Mouse (Mus musculus) limb, embryonic 14.5 days (tissue): ENCODE results near the gene Alg3. TPM values are rescaled to one million over a fixed set of nuclear protein-coding genes. Genes with fewer than 3 reads are reported as not detected.

ENCODE experiments used
- ATAC-seq: fragments of 200-750 bp; cut with Nextera tagmentation; 2 replicates; pipeline ENCODE4 v1.8.0; 2017; ENCODE audit warnings: low read depth, moderate number of reproducible peaks, moderate TSS enrichment; ENCODE audit not compliant: low FRiP score
- DNase-seq: peaks from one replicate; pipeline ENCODE4 v3.0.0-alpha.2; 2015; ENCODE audit warnings: low spot score
- H3K27ac ChIP-seq: fragments of 300-500 bp; sonication (generic); replicated peaks from 2 replicates; pipeline ENCODE4 v1.5.1; 2014; ENCODE audit warnings: low read depth, mild to moderate bottlenecking, low read length, moderate library complexity, mixed read lengths
- H3K27me3 ChIP-seq: fragments of 300-500 bp; sonication (generic); 2 replicates; pipeline ENCODE4 v1.6.1; 2014; ENCODE audit warnings: low read length, mixed read lengths; ENCODE audit not compliant: control insufficient read depth, insufficient read depth
- H3K36me3 ChIP-seq: fragments of 300-500 bp; sonication (generic); 2 replicates; pipeline ENCODE4 v1.6.1; 2014; ENCODE audit warnings: mild to moderate bottlenecking, low read length, moderate library complexity, mixed read lengths; ENCODE audit not compliant: control insufficient read depth, insufficient read depth
- H3K4me1 ChIP-seq: fragments of 300-500 bp; sonication (generic); 2 replicates; pipeline ENCODE4 v1.6.1; 2014; ENCODE audit warnings: antibody characterized with exemption, low read length, mixed read lengths; ENCODE audit not compliant: control insufficient read depth, insufficient read depth
- H3K4me2 ChIP-seq: fragments of 300-500 bp; sonication (generic); replicated peaks from 2 replicates; pipeline ENCODE4 v1.6.1; 2014; ENCODE audit warnings: low read depth, mild to moderate bottlenecking, low read length, moderate library complexity; ENCODE audit not compliant: severe bottlenecking
- H3K4me3 ChIP-seq: fragments of 300-500 bp; sonication (generic); replicated peaks from 2 replicates; pipeline ENCODE4 v1.5.1; 2014; ENCODE audit warnings: low read length
- H3K9ac ChIP-seq: fragments of 300-500 bp; sonication (generic); 2 replicates; pipeline ENCODE4 v1.6.1; 2014; ENCODE audit warnings: mild to moderate bottlenecking, low read depth, low read length, moderate library complexity; ENCODE audit not compliant: severe bottlenecking
- H3K9me3 ChIP-seq: fragments of 300-500 bp; sonication (generic); 2 replicates; pipeline ENCODE4 v1.6.1; 2016; ENCODE audit warnings: low read length; ENCODE audit not compliant: control insufficient read depth
- POLR2A ChIP-seq: fragments of 200-500 bp; IDR thresholded peaks from 2 replicates; pipeline ENCODE4 v1.8.0; 2012; ENCODE audit warnings: inconsistent platforms, mild to moderate bottlenecking, moderate library complexity, borderline replicate concordance; ENCODE audit not compliant: insufficient read depth, insufficient read length; ENCODE audit errors: extremely low read depth
- WGBS: fragments of 180-500 bp; shearing (Covaris S2); extraction: QIAGEN DNeasy Blood & Tissue Kit; methylation state at CpG from one replicate; pipeline ENCODE4 v1.1.7; 2014; 5-methylcytosine and 5-hydroxymethylcytosine counted together
- microRNA counts: library from miRNA; unstranded; fragments of <30 nt; microRNA quantifications from one replicate; lab custom pipeline; 2016
- microRNA-seq: library from miRNA; unstranded; fragments of <30 nt; microRNA quantifications from one replicate; pipeline ENCODE4, GENCODE M21; 2016
- polyA plus RNA-seq, 2 experiments: library from polyadenylated mRNA; depleted of rRNA in 1 of 2; stranded (reverse) in 1 of 2; unstranded in 1 of 2; fragments of >200 nt; fragmentation: Nextera tagmentation in 1 of 2; extraction: Ambion mirVana in 1 of 2; gene quantifications; 2 replicates each; pipeline versions ENCODE4 v1.2.1 to v1.2.3; 2012 to 2014

Alg3 gene
- polyA plus RNA-seq, 2 experiments = 27.4 to 43.0 TPM

GRCm38 (mm10) chr16:20589939-20590679 lies 21.4 kb downstream of the Alg3 start:
- peaks cover 17% of the 10 kb centered on the region for H3K4me1 ChIP-seq
- H3K27me3 ChIP-seq = peaks cover 48% of the 10 kb centered on the region
- H3K4me3 ChIP-seq = peak overlapping the region; percentile 52
- peak overlapping the region; percentile 54 for H3K9ac ChIP-seq
- peak; percentile 73 for ATAC-seq
- peak; percentile 25 for DNase-seq
- WGBS = 0% methylated on average over 37 of the region's 39 CpGs
- H3K36me3 ChIP-seq = no peaks in the 10 kb centered on the region
- H3K4me2 ChIP-seq = peak overlapping the region; percentile 90
- no peaks in the 10 kb centered on the region for H3K9me3 ChIP-seq
- H3K27ac ChIP-seq = no peak overlapping the region
- TF ChIP-seq POLR2A = no peak

GRCm38 (mm10) chr16:20589366-20589938 lies 22.1 kb downstream of the Alg3 start, which contains the start of gene Vwa5b2:
Gene Vwa5b2, plus strand, starts transcription at chr16:20589471.
- Histone ChIP-seq H3K27ac (no peak within 1 kb of the TSS), H3K9ac (peak within 1 kb of the TSS; percentile 54), H3K4me2 (peak within 1 kb of the TSS; percentile 90), H3K4me1 (peaks cover 17% of the 10 kb centered on the region), H3K4me3 (peak within 1 kb of the TSS; percentile 52), H3K36me3 (no peaks in the 10 kb centered on the region), H3K9me3 (no peaks in the 10 kb centered on the region), H3K27me3 (peaks cover 48% of the 10 kb centered on the region)
- no peak for TF ChIP-seq POLR2A
- DNase-seq = peak; percentile 8
- peak; percentile 61 for ATAC-seq
- 1% methylated on average over 24 of the region's 24 CpGs for WGBS

GRCm38 (mm10) chr16:20565075-20565474 lies 46.5 kb downstream of the Alg3 start:
- 74% methylated on average over 1 of the region's 1 CpGs for WGBS
- Histone ChIP-seq H3K4me3 (no peak overlapping the region), H3K4me1 (no peaks in the 10 kb centered on the region), H3K36me3 (peaks cover 31% of the 10 kb centered on the region), H3K4me2 (no peak overlapping the region), H3K27ac (no peak overlapping the region), H3K9ac (no peak overlapping the region), H3K27me3 (no peaks in the 10 kb centered on the region), H3K9me3 (no peaks in the 10 kb centered on the region)
- DNase-seq (no peak), ATAC-seq (no peak)
- TF ChIP-seq POLR2A = no peak

- Histone ChIP-seq H3K36me3 (peaks cover 94% of the 10 kb centered on the region), H3K4me2 (no peak overlapping the region), H3K9ac (no peak overlapping the region), H3K4me3 (no peak overlapping the region), H3K4me1 (no peaks in the 10 kb centered on the region), H3K27me3 (no peaks in the 10 kb centered on the region), H3K9me3 (no peaks in the 10 kb centered on the region), H3K27ac (no peak overlapping the region)
- no peak for ATAC-seq
- 65% methylated on average over 7 of the region's 7 CpGs for WGBS
- DNase-seq = no peak
- TF ChIP-seq POLR2A = no peak
Observed at GRCm38 (mm10) chr16:20557381-20557780, 54.2 kb downstream of the Alg3 start.

MicroRNA genes within 50 kb of the gene (microRNA counts, 519-probe panel; counts per million panel counts)
- microRNA mmu-miR-1224 (lab: Ali Mortazavi, UCI) = 3,041 counts per million, percentile 56 among the panel's probes with 10 or more counts

Small RNA genes within 50 kb of the gene (microRNA-seq; reads per million reads assigned to microRNA genes)
- not detected for gene Mir1224

Other genes with a start within 250 kb of the Alg3 start
- gene Abcc5, start 185.3 kb downstream of the Alg3 start, polyA plus RNA-seq (2012; rRNA removed) = 223 and 274 TPM in 2 replicates
- gene Abcc5, start 185.3 kb downstream of the Alg3 start, polyA plus RNA-seq (2014; fragmentation: Nextera tagmentation; extraction: Ambion mirVana) = 73.1 and 91.5 TPM in 2 replicates
- gene Eif2b5, start 112.9 kb downstream of the Alg3 start, polyA plus RNA-seq (2012; rRNA removed) = 44.8 and 45.1 TPM in 2 replicates
- gene Eif2b5, start 112.9 kb downstream of the Alg3 start, polyA plus RNA-seq (2014; fragmentation: Nextera tagmentation; extraction: Ambion mirVana) = 90.6 and 95.2 TPM in 2 replicates
- gene Dvl3, start 94.8 kb downstream of the Alg3 start, polyA plus RNA-seq (2012; rRNA removed) = 74.8 and 99.8 TPM in 2 replicates
- 26.5 and 28.0 TPM in 2 replicates for gene Dvl3, start 94.8 kb downstream of the Alg3 start, polyA plus RNA-seq (2014; fragmentation: Nextera tagmentation; extraction: Ambion mirVana)
- gene Ap2m1, start 76.3 kb downstream of the Alg3 start, polyA plus RNA-seq (2012; rRNA removed) = 633 and 687 TPM in 2 replicates
- 573 and 622 TPM in 2 replicates for gene Ap2m1, start 76.3 kb downstream of the Alg3 start, polyA plus RNA-seq (2014; fragmentation: Nextera tagmentation; extraction: Ambion mirVana)
- 56.0 and 57.8 TPM in 2 replicates for gene Abcf3, start 63.2 kb downstream of the Alg3 start, polyA plus RNA-seq (2012; rRNA removed)
- gene Abcf3, start 63.2 kb downstream of the Alg3 start, polyA plus RNA-seq (2014; fragmentation: Nextera tagmentation; extraction: Ambion mirVana) = 59.3 and 61.8 TPM in 2 replicates
- 2.0 and 2.5 TPM in 2 replicates for gene Vwa5b2, start 22.3 kb downstream of the Alg3 start, polyA plus RNA-seq (2012; rRNA removed)
- gene Vwa5b2, start 22.3 kb downstream of the Alg3 start, polyA plus RNA-seq (2014; fragmentation: Nextera tagmentation; extraction: Ambion mirVana) = 0.22 and 1.1 TPM in 2 replicates
- 28.0 and 33.0 TPM in 2 replicates for gene Eef1akmt4, start 142 bp downstream of the Alg3 start, polyA plus RNA-seq (2012; rRNA removed)
- 38.8 and 44.1 TPM in 2 replicates for gene Eef1akmt4, start 142 bp downstream of the Alg3 start, polyA plus RNA-seq (2014; fragmentation: Nextera tagmentation; extraction: Ambion mirVana)
- not detected in 2 replicates for gene Gm49333, start 125 bp downstream of the Alg3 start, polyA plus RNA-seq (2012; rRNA removed)
- gene Gm49333, start 125 bp downstream of the Alg3 start, polyA plus RNA-seq (2014; fragmentation: Nextera tagmentation; extraction: Ambion mirVana) = not detected in 2 replicates
- gene Camk2n2, start 9.6 kb upstream of the Alg3 start, polyA plus RNA-seq (2012; rRNA removed) = 4.3 and 5.9 TPM in 2 replicates
- gene Camk2n2, start 9.6 kb upstream of the Alg3 start, polyA plus RNA-seq (2014; fragmentation: Nextera tagmentation; extraction: Ambion mirVana) = 1.0 and 1.1 TPM in 2 replicates
- gene Ece2, start 18.1 kb upstream of the Alg3 start, polyA plus RNA-seq (2012; rRNA removed) = 14.1 and 15.8 TPM in 2 replicates
- gene Ece2, start 18.1 kb upstream of the Alg3 start, polyA plus RNA-seq (2014; fragmentation: Nextera tagmentation; extraction: Ambion mirVana) = 3.9 and 4.1 TPM in 2 replicates
- 156 and 180 TPM in 2 replicates for gene Psmd2, start 39.9 kb upstream of the Alg3 start, polyA plus RNA-seq (2012; rRNA removed)
- 270 and 298 TPM in 2 replicates for gene Psmd2, start 39.9 kb upstream of the Alg3 start, polyA plus RNA-seq (2014; fragmentation: Nextera tagmentation; extraction: Ambion mirVana)
- 299 and 374 TPM in 2 replicates for gene Eif4g1, start 56.6 kb upstream of the Alg3 start, polyA plus RNA-seq (2012; rRNA removed)
- 148 and 161 TPM in 2 replicates for gene Eif4g1, start 56.6 kb upstream of the Alg3 start, polyA plus RNA-seq (2014; fragmentation: Nextera tagmentation; extraction: Ambion mirVana)
- 15.6 and 21.3 TPM in 2 replicates for gene Fam131a, start 81.5 kb upstream of the Alg3 start, polyA plus RNA-seq (2012; rRNA removed)
- gene Fam131a, start 81.5 kb upstream of the Alg3 start, polyA plus RNA-seq (2014; fragmentation: Nextera tagmentation; extraction: Ambion mirVana) = 10.3 and 11.0 TPM in 2 replicates
- 65.1 and 77.0 TPM in 2 replicates for gene Polr2h, start 105.9 kb upstream of the Alg3 start, polyA plus RNA-seq (2012; rRNA removed)
- gene Polr2h, start 105.9 kb upstream of the Alg3 start, polyA plus RNA-seq (2014; fragmentation: Nextera tagmentation; extraction: Ambion mirVana) = 112 and 121 TPM in 2 replicates
- gene Clcn2, start 106.0 kb upstream of the Alg3 start, polyA plus RNA-seq (2012; rRNA removed) = 72.9 and 102 TPM in 2 replicates
- gene Clcn2, start 106.0 kb upstream of the Alg3 start, polyA plus RNA-seq (2014; fragmentation: Nextera tagmentation; extraction: Ambion mirVana) = 17.1 and 21.6 TPM in 2 replicates
- 38.9 and 47.1 TPM in 2 replicates for gene Chrd, start 121.4 kb upstream of the Alg3 start, polyA plus RNA-seq (2012; rRNA removed)
- 11.5 and 11.6 TPM in 2 replicates for gene Chrd, start 121.4 kb upstream of the Alg3 start, polyA plus RNA-seq (2014; fragmentation: Nextera tagmentation; extraction: Ambion mirVana)
- 3.8 and 4.5 TPM in 2 replicates for gene Thpo, start 122.8 kb upstream of the Alg3 start, polyA plus RNA-seq (2012; rRNA removed)
- gene Thpo, start 122.8 kb upstream of the Alg3 start, polyA plus RNA-seq (2014; fragmentation: Nextera tagmentation; extraction: Ambion mirVana) = 0.78 and 1.4 TPM in 2 replicates